8 mouse cellular contexts compared by ENCODE assay signal in the genomic region with DNA sequence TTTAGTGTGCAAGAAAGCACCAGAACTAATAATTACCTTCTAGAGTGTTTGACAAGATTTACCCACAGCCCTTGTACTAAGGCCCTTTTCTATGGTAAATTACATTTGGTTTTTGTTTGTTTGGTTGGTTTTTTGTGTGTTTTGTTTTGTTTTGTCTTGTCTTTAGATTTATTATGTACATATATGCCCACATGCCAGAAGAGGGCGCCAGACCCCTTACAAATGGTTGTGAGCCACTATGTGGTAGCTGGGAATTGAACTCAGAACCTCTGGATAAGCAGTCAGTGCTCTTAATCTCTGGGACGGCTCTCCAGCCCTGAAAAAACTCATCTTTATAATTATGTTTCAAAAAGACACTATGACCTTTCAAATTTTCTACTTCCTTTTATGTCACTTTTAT. TPM values are rescaled to one million over a fixed set of nuclear protein-coding genes. Genes with fewer than 3 reads are reported as not detected.
DNase-seq lines count a peak whose midpoint lies in the region; TF ChIP-seq lines count a peak whose summit lies in the region.

No protein-coding gene starts in this region.

- no peak overlapping the region for H3K4me3 ChIP-seq in gastrocnemius, adult 2 months

- intact Hi-C loops in gastrocnemius, adult 2 months (cut with DNase I), result loop anchor here (10.0 kb wide), 1 partner anchor 196 kb away; the partner anchor contains the start of gene Wnt3a

- TF ChIP-seq CTCF in gastrocnemius, adult 2 months (IDR thresholded peaks at IDR 0.05), result peak; percentile 54

- DNase-seq in gastrocnemius, adult 2 months, result peak; percentile 53
- no peak for DNase-seq in gastrocnemius, adult 8-10 months (ENCODE audit: low spot score in 2 of 2)
- DNase-seq in ovary, postnatal 14 days (ENCODE audit: low spot score), result peak; percentile 27
- no peak for DNase-seq in ovary, postnatal 10 days (ENCODE audit: low spot score)
- DNase-seq in brain, adult 2 months (ENCODE audit: low read depth, low spot score), result peak; percentile 52
- DNase-seq in kidney, postnatal 10 days, result peak; percentile 77
- peak; percentile 59 for DNase-seq in right cerebral cortex, postnatal 4 days
- DNase-seq in urinary bladder, postnatal 10 days (ENCODE audit: low spot score), result no peak

- H3K27ac ChIP-seq in gastrocnemius, adult 2 months, result no peak overlapping the region

RNA-seq across cellular contexts. Expression of gene Obscn, which starts 37.9 kb away (rescaled TPM):
- total RNA-seq in gastrocnemius, adult 2 months (2021), result 1,000 to 10,000 TPM; 1,792 to 1,942 TPM
- 1,000 to 10,000 TPM; 2,003 to 2,639 (median 2,223) TPM for total RNA-seq in gastrocnemius, adult 8-10 months (2022)

Comparison
In these comparisons a context has a peak if more than half of its experiments do, and no peak if none do; other contexts are left out.
1. DNase-seq: peak in gastrocnemius, adult 2 months (single experiment), ovary, postnatal 14 days (single experiment), brain, adult 2 months (single experiment), kidney, postnatal 10 days (single experiment) and right cerebral cortex, postnatal 4 days (single experiment); none in gastrocnemius, adult 8-10 months (0 of 2), ovary, postnatal 10 days (single experiment) and urinary bladder, postnatal 10 days (single experiment).